Mouse (Mus musculus) layer of hippocampus, adult 11-12 months (tissue): Measurements from ENCODE around the gene Spsb3.

Source experiments
- DNase-seq: peaks from one replicate; pipeline ENCODE4 v3.0.0; 2022; ENCODE audit warnings: low spot score

Gene Spsb3

GRCm38 (mm10) chr17:24874405-24874745, 12.1 kb upstream of the Spsb3 start:
- DNase-seq, result no peak

- no peak for DNase-seq
These were observed 11.5 kb upstream of the Spsb3 start for GRCm38 (mm10) chr17:24874989-24875388.

GRCm38 (mm10) chr17:24877336-24878116, 8.9 kb upstream of the Spsb3 start:
- DNase-seq, result no peak

GRCm38 (mm10) chr17:24878117-24878397, 8.4 kb upstream of the Spsb3 start:
- DNase-seq, result no peak

DNA sequence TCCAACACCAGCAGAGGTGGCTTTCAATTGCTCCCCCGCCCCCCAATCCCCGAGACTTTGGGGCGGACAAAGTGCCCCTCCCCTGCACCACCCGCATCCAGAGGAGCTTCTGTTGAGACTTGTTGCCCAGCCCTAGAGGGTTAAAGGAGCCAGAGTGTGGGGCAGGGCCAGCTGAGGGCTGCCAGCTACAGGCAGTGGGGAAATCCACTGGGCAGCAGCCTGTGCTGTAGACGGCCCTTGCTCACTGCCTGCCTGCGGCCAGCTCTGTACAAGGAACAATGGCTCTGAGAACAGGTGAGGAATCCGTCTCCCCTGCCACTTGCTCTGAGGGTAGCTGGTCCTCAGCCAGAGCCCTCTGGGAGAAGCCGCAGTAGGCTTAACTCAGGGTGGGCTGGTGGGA, 7.9 kb upstream of the Spsb3 start:
- DNase-seq, result no peak

GRCm38 (mm10) chr17:24881738-24882440, 4.6 kb upstream of the Spsb3 start:
- peak; percentile 13 for DNase-seq

DNA sequence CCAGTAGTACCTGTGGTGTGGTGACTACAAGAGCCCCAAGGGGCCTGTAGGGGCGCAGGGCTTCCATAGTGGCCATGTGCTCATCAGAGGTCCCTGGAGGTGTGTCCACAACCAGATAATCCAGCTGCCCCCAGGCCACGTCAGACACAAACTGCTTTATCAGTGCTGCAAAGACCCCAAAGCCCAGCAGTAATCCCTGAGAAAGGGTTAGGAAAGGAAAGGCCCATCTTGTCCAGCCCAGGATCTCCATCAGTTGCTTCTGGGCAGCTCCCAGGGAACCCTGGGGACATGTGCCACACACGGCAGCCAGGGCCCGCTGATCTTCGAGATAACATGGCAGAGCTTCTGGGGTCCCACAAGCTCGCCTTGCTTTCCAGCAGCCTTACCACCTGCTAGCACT, 2.1 kb upstream of the Spsb3 start:
- DNase-seq, result no peak

DNA sequence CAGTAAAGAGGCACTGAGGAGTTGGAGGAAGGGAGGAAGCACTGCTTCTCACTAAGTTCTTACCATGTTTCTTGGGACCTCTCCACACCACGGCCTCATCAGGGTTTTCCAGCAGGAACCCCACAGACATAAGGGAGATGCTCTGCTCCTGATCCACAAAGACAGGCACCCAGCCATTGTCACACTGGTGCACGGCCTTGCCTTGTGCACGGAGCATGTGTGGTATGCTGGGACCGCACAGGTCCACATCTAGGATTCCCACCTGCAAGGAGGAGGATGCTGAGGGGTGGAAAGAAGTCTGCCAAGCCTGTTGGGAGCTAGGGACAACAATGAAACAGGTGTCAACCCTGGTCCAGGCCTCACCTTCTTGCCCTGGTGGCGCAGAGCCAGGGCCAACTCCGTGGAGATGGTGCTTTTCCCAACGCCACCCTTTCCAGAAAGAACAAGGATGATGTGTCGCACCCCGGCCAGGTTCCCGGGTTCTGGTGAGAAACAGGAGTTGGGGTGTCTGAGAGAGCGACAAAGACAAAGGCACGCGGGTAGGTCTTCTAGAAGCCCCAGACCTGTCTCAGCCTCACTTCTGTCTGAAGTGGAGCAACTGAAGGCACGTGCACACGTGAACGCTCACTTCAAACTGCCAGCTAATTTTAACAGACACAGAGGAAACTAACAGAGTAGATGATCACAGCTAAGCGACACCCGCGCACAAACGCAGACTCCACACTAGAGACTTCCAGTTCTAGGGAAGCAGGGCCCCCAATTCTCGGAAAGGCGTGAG, 898 bp upstream of the Spsb3 start:
- DNase-seq, result peak; percentile 17

DNA sequence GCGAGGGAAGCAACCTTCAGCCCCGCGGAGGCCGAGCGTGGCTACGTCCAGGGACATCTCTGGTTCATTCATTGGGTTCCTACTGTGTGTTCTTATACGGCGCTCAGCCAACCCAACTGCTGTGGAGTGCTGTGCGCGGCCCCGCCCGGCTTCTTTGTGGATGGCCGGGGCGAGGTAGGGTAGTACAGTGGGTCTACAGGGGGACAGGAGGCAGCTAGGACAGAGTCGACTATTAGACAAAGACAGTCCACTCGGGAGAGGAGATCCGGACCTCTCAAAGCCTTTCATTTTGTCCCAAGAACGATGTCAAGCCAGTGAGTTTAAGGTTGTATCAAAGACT, 459 bp downstream of the Spsb3 start:
- no peak for DNase-seq

- DNase-seq, result peak; percentile 24
These were observed 1.0 kb downstream of the Spsb3 start for GRCm38 (mm10) chr17:24887291-24888080.

DNA sequence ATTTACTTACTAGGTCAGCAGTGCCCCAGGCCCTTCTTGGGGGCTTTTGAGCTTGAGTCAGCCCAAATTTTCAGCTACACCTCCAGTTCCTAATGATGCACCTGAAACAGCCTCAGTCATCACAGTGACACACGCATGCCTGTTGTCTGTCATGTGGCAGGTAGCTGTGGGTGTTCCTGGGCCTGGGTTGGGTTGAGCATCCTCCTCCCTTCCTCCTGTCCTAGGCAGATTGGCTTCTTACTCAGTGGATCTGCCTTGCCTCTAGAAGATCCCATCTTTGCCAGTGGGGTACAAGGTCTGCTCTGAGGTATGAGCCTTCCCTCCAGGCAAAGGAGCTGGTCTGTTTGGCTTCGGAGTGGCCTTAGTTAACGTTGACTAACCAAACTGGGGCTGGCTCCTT, 2.4 kb downstream of the Spsb3 start:
- DNase-seq, result no peak

GRCm38 (mm10) chr17:24890151-24891092, 4.0 kb downstream of the Spsb3 start:
- DNase-seq, result peak; percentile 7

- peak; percentile 17 for DNase-seq
These were observed 4.9 kb downstream of the Spsb3 start for GRCm38 (mm10) chr17:24891321-24891720.

- peak; percentile 5 for DNase-seq
These were observed 6.3 kb downstream of the Spsb3 start for GRCm38 (mm10) chr17:24892785-24893184.

GRCm38 (mm10) chr17:24893276-24893675, 6.8 kb downstream of the Spsb3 start:
- peak; percentile 6 for DNase-seq

DNA sequence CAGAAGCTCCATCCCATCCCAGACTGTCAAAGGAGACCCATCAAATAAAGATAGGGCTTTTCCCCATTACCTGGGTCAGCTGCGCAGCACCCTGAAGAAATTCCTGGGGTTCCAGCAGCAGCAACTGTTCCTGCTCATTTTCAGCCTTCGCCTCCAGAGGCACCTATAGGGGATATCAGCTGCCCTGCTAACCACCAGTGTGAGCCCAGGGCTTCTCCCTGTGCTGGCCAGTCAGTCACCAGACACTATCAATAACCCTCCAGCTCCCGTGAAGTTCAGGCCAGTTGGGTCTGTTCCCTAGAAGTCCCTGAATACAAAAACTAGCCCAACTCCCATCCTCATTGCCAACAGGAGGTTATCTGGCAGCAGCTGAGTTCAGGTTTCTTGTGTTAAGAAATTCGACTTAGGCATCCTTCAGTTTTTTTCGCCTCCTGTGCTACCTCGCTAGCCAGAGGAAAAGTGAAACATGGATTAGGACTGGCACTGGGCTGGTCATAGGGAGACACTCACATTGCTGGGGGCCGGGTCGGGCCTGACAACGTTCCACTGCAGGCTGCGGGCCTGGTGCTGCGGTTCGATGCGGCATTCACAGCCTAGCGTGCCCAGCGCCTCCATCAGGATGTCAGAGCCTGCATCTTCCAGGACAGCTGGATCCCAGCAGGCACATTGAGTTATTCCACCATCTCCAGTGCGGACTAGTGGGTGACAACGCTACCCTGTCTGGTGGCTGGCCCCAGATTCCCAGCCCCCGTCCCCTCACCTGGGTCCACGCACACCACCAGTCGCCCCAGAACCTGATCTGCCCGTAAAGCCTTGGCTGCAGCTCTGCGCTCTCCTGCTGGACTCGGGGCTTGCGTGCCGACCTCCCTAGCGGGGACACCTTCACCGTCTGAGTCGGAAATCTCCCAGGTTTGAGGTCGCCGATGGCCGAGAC, 7.9 kb downstream of the Spsb3 start:
- DNase-seq, result peak; percentile 24

DNA sequence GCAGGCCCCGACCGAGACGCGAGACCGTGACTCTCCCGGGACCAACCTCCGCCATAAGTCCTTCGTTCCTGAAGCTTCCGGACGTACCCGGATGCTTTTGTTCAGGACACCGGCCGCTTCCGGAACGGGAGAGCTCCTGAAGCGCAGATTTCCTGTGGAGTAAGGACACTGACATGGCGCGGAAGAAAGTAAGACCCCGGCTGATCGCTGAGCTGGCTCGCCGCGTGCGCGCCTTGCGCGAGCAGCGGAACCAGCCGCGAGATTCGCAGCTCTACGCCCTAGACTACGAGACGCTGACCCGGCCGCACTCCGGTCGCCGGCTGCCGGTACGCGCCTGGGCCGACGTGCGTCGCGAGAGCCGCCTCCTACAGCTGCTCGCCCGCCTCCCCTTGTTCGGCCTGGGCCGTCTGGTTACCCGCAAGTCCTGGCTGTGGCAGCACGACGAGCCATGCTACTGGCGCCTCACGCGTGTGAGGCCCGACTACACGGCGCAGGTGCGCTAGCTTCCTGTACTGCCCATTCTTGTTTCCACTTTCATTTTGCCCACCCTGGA, 8.6 kb downstream of the Spsb3 start, which contains the start of the genes Eme2 and Mrps34:
Gene Eme2, minus strand, starts transcription at position 93 of the 553 bp plus-strand sequence.
Gene Mrps34, plus strand, starts transcription at position 122 of the 553 bp plus-strand sequence.
- peak; percentile 87 for DNase-seq

- DNase-seq, result no peak
These were observed 9.3 kb downstream of the Spsb3 start for GRCm38 (mm10) chr17:24895571-24896240.
